Mouse (Mus musculus) B cell, adult 2 months (primary cell): ENCODE measurements at regions not wholly inside any gene's neighbourhood (a gene's known extent, or its start where the extent isn't known, plus 50 kb on each side); places are given as distances from the start of the nearest gene placed in this dataset.

Experiments
- DNase-seq, 2 experiments: peaks; one replicate each; pipeline ENCODE4 v3.0.0; 2022

DNA sequence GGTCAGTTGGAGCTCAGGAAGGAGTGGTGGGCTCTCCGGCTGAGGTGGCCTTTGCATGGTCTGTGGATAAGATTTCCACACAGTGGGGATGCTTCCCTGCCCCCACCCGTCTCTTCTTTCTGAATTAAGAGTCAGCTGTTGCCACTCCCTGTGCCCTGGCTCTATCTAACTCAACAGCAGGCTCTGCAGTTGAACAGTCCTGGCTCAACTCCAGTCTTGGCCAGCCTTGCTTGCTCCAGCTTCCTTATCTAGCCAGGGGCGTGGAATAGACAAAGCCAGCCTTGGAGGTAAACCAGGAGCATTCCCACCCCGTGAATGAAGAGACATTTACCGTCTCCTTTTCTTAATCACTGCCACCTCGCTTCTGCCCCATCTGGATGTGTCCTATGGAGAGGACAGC is 89.7 kb downstream of the Mn1 start:
- DNase-seq: no peak

DNA sequence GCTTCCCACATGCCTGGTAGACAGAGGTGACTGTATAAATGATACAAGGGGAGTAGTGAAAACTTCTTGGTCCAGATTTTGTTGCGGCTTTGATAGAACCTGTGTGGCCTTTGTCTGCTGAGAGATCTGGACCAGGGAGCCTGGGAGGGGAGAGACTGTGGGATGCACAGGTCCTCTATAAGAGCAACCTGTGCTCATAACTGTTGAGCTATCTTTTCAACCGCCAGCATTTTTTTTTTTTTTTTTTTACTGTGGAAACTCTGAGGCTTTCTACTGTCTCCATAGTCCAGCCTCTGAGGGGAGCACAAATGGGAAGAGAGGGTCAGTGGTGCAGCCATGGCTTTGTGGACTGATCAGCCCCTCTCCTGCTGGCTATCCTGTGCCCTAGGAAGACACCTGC is 90.2 kb downstream of the Mn1 start:
- no peak for DNase-seq

DNA sequence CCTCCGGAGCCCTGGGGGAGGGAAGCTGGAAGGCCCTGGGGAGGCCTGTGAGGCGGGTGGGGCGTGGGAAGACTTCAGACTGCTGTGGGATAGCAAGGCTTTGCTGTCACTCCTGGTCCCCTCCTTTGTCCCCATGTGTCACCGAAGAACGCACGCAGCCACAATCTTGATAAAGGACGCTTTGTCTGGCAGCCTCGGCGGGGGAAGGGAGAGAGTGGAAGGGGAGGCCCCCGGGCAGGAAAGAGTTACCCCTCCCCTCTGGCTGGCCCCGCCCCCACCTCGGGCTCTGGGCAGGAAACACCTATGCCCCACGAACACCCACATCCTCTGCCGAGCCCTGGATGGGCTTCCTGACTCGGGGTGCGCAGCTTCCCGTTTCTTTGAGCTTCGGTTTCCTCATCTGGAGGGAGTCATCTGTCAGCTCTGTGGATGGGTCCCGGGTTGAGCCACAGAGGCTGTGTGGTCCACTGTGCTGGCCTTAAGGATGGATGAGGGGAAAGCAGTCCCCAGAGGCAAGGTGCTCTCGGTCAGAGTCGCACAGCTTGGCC is 91.9 kb downstream of the Mn1 start:
- DNase-seq: peak; percentile 88 to 91

DNA sequence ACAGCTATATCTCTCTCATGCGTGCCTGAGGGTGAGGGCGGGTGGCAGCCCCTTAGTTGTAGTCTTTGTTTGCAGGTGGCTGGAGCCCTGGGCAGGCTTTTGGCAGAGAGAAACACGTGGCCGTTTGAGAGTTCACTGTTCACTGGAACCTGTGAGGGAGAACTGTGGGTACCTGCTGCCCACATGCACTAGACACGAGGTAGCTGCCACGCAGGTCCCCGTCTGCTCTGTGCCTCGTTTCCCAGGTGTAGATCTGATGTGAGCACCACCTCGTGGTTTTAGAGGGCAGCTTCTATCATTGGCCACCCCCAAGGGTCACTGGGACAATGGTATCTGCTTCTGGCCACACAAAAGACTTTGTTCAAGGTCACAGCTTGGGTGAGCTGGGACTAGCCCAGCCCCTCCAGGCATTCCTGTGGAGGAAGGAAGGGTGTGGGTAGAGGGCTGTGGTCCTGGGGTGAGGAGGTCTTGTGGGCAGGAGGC is 92.5 kb downstream of the Mn1 start:
- no peak for DNase-seq

DNA sequence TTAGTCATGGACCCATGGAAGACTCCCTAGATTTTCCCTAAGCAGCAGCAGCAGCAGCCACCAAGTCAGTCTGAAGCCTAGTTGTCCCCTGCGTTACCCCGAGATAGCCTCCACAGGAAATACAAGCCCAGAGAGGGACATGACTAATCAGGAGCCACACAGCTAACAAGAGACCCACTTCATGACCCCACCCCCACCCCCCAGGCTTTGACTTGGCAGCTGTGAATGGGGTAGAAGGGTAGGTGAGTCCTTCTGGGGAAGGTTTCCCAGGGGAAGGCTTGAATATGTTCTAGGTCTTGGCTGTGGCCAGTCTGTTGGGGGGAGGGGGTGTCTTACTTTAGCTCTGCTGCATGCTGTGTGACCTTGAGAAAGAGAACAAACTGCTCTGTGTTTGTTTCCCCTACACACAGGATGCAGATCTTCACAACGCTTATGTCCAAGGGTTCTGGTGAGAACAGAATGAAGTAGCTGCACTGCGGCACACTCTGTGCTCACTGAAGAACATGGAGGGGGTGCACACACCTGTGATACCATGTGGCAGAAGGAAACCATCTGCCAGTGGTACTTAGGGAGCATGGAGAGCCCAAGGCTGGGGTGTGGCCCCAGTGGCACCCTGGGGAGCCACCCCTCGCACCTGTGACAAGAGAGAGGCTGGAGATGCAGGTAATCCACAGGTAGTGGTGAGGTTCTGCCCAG is 93.2 kb downstream of the Mn1 start:
- DNase-seq: peak; percentile 13 to 15

DNA sequence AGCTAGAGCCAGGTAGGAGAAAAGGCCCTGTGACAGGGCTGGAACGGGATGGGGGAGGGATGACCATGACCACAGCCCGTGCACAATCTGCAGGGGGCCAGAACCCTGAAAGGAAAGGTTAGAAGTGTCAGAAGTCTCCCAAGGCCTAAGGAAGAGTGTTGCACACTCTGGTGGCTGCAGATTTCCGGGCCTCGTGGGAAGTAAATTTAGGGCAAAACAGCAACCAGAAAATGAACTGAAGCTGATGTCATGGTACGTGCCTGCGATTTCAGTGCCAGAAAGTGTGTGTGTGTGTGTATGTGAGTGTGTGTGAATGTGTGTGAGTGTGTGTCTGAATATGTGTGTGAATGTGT is 93.7 kb downstream of the Mn1 start:
- no peak for DNase-seq

DNA sequence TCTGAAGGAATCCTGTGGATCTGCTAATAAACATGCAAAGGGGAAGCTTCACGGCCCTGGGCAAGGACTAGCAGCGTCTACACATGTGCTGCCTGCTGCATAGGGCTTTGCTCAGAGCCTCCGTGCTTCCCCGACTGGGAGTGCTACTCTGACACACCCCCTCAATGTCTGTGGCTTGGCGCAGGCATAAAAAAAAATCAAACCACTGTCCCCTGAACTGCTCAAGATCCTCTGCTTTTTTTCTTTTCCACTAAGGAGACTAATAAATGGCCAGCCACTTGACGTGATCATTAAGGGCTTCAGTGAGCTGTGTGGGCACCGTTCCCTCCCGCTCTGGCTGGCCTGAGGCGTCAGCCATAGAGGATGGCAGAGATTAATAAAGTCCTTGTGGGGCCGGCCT is 94.8 kb downstream of the Mn1 start:
- DNase-seq: no peak

DNA sequence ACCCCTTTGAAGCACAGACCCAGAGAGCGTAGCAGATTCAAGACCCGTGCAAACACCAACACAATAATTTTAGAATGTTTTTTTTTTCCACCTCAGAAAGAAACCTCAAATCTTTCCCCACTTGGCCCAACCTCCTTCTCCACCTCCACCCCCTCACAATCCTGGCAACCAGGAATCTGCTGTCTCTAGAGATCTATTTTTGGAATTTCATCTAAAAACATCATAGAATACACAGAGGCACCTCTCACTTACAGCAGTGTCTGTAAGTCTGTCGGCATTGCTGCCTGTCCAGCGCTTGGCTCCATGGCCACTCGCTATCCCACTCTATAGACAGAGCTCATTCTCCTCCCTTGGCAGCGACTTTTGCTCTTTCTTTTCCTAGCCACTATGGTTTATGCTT is 96.8 kb downstream of the Mn1 start:
- DNase-seq: no peak

DNA sequence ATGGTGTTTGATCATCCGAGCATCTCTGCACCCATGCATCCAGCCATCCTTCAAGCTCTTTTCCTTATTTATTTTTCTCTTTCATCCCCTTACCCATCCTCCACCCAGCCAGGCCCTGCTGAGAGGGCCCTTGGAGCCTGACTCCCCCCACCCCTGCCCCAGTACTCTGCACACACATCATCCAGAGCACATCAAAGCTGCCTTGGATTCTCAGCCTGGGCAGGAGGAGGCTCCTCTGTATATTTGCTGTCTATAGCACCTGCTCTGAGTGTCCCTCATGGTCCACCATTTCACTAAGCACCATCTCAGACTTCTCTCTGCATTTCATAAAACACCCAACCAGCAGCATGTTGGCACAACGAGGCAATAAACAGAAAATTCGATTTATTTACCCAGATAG is 101.9 kb downstream of the Mn1 start:
- DNase-seq: no peak

DNA sequence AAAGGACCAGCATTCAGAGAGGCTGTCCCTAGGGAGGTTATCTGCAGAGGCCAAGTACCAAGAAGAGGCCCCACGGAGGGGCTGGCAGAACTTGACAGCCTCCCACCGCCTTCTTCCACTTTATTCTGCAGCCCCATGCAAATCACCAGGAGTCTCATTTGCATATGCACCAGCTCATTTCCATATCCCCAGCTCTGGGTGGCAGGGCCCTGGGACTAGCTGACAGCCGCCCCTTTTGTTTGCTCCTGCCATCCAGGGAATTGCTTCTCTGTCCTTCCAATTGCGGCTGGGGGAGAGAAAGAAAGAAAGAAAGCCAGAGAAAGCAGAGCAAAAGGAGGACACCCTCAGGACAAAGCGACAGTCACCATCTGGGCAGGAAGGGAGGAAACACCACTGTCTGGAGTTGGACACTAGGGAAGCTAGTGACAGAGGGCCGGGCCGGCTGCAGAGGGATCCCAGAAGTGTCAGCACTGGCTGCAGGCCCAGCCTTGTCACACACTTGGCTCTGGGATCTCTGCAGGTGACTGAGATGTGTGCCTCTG is 102.4 kb downstream of the Mn1 start:
- peak; percentile 62 to 63 for DNase-seq

DNA sequence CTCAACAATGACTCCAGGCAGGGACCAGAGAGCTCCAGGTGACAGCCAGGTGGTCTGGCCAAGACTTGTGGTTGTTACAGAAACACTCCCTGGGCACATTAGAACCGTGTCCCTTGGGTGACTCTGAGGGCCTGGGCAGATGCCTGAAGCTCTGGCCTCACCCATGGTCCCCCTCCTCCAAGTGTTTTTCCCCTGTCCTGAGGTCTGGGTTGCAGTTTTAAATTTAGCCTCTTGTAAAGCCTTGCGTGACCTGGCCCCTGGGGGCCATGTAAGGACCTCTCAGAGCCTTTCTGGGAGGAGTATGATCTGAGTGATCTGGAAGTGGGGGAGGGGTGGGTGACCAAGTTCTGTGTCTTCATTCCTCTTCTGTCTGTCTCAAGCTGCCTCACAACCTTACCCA is 104.7 kb downstream of the Mn1 start:
- DNase-seq: no peak

DNA sequence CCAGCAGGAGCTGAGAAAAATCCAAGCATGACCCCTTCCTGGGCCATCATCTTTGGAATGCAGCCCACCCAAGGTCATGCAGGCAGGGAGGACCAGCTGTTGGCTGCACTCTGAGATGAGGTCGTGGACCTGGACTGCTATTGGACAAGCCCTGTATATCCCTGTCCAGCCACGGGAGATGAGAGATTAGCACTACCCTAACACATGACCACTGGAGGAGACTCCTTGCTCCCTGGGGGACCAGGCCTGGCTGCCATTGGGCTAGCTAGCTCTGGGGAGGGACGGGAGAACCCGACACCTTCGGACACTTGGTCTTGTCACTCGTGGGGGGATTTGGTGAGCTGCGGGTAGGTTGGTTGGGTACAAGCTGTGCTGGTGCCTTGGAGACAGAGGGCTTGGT is 105.4 kb downstream of the Mn1 start:
- DNase-seq: no peak

DNA sequence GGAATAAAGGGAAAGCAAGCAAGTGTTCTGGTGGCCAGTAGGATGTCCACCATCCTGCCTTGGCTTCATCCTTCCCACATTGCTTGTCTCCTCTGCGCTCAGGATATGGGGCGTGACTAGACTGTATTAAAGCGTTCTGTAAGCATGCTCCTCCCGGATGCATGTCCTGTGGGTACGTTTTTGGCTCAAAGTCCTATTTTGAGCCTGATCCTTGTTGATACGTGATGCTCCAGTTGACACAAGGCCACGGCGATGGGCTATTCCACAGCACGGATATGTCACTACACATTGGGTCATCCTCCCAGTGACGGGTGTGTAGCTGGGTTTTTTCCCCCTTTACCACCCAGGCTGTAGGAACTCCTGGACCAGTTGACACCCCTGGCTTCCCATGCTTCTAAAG is 110.6 kb downstream of the Mn1 start:
- no peak for DNase-seq

DNA sequence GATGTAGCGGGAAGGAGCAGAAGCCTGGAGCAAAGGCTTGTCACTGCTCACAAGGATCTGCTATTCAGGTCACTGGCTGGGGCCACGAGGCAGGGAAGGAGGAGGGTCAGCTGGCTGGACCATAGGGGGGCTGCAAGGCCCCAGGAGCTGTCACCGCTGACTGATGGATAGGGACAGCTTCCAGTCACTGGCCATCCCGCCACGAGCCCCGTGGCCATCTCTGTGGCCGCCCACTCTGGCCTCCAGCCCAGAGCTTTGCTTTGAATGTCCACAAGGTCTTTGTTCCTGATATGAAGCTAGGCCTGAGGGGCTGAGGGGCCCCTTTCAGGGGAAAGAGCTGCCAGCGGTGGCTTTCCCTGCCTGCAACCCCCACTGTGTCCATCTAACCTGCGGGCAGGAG is 111.9 kb downstream of the Mn1 start:
- DNase-seq: no peak

DNA sequence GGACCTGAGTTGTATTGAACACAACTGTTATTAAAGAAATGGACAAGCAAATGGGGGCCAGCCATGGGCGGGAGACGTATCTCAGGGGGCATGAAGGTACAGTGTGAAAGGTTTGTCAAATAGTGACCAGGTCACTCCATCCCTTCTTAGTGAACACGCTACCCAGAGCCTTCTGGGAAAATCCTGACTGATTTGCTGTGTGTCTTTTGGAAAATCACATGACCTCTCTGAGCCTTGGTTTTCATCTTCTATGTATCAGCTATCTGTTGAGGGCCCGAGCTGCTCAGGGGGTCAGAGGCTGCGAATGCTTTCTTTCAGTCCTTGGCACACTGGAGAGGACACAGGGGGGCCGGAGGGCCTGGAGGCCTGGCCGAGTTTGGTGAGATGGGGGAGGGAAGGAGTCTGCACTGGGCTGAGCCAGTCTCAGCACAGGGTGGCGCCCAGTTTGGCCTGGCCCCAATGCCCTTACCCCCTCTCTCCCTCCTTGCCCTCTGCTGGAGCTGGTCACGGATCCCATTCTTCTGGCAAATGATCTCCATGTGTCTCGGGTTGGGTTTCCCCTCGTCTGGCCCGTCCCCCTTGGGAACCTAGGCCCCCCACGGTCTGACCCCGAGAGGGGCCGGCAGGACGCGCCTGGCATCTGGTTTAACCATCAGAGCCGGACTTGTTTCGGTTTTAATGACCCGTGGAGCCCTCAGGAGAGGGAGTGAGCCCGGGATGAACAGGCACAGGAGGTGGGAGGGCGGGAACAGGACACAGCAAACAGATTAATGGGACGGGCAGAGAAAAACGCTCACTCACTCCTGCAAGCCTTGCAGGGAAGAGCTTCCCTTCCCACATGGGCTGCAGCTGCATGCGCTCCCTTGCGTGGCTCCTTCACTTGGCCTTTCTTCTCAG is 113.7 kb downstream of the Mn1 start:
- DNase-seq: no peak

DNA sequence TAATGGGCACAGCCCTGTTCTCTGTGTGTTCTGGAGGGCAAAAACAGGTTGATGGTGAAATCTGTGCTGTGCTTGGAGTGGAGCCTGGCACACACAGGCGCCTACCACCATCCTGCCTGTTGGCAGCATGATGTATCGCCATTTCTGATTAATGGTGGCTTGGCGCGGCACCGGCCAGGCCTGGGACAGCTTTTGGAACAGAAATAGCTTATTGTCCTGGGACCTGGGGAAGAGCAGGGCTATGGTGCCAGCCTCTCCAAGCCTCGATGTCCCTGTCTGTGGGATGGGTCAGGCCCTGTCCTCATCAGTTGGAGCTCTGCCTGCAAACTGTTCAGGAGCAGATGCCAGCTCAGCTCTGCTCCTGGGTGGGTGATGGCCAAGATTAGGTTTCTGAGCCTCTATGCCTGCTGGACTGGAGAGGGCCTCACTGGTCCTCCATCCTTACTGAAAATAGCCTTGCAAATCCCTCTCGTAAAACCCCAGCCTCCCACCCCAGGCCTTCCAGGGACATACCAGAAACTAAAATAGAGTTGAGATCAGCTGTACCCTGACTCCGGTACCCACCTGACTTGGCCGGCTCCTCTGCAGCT is 115.4 kb downstream of the Mn1 start:
- no peak for DNase-seq

DNA sequence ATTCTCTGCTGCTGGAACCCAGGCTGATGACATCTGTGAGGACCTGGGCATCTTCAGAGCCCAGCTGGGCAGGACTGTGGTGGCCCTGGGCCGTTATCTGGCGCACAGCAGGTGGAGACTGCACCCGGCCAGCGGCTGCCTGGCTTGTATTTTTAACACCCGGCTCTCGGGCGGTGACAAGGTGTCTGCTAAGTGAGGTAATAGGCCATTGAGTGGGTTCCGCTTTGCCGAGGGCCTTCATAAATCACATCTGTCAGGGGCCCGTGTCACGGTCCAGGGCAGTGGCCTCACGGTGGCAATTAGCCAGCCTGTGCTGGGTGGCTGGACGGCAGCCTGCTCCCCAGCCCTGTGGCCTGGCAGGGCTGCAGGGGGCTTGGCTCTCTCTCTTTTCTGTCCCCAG is 118.8 kb downstream of the Mn1 start:
- DNase-seq: no peak

DNA sequence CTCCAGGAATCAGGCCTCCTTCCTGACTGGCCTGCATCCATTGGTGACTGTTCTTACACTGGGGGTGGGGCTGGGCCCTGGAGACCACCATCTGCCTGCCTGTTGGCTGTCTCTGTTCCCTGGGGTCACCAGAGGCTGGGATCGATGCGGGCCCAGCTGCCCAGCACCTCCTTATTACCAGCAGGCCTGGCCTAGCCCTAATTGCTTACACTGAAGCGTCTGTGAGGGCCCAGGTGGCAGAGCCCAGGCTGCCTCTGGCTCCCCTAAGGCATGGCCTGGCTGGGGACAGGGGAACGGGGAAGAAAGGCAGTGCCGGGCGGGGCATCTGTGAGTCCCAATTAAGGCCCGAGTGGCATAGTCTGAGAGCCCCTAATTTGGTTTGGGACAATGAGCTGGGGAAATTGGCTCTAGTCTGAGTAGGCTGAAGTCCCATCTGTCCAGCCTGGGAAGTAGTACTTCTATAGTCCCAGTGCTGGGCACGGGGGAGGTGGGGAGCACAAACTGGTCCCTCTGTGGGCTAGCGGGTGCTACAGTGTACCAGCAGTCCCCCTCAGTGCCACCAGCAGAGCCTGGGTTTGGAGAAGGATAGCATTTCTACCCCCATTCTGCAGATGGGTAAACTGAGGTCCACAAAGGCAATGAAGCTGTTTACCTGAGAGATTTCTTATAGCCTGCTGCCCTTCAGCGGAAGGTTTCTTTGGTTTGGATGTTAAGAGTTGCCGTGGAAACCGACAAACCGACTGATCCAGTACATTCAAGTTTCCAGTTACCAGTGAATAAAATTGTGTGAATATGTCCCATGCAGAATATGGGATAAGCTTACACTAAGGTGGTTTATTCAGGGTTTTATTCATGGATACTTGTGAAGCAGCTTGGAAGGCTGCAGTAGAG is 121.6 kb downstream of the Mn1 start:
- DNase-seq: no peak

DNA sequence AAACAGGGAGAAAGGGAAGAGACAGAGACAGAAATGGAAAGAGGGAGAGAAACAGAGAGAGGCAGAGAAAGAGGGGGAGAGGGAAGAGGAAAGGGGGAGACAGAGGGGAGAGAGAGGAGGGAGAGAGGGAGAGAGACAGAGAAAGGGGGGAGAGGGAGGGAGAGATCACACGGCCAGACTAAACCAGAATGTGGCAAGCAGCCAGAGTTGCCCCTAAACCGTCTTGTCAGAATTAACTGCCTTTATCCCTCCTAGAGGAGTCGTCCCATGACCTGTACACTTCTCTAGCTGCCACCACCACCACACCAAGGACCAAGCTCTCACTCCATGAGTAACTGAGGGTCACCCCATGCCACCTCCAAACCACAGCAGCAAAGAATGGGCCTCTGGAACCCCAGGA is 123.3 kb downstream of the Mn1 start:
- DNase-seq: no peak

DNA sequence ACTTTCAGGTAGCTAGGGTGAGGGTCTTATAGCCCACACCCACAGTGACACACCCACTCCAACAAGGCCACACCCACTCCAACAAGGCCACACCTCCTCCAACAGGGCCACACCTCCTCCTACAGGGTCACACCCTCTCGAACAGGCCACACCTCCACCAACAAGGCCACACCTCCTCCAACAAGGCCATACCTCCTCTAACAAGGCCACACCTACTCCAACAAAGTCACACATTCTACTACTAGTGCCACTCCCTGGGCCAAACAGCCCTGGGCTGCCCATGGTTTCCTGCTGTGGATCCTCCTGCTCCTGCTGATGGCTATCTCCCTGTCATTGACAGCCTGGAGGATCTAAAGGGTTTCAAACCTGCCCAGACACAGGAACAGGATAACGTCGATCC is 124.9 kb downstream of the Mn1 start:
- DNase-seq: peak in 1 of 2 experiments; percentile 13

DNA sequence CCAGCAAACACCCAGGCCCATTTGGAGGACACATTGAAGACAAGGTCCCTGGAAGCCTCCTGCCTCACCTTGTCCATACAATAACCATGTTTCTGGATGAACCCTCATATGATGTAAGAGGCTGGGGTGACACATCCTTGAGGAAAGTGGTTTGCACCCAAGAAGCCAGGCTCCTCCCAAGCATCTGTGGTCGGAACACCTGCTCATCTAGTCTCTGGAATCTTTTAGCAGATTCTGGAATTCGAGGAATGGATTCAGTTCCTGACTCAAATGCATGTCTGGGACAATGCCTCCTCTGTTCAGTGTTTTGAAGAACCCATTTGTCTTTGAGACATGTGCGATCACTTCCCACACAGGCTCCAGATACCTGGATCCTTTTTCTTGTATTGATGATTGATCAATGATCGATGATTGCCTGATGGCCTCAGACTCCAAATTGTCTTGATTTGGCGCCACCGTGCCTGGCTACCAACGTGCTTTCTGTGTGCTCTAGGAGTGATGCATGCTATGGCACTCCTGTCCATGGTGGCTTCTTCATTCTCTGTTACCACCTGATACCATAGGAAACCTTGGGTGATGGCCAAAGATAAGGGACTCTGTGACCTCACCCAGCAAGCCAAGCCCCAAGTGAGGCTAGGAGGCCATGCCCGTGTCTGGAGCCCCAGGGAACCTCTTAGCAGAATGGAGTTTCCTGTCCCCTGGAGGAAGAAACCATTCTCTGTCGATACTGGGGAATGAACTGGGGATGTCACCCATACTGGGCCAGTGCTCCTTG is 126.7 kb downstream of the Mn1 start:
- no peak for DNase-seq
